Mouse (Mus musculus) left cerebral cortex, postnatal 14 days (tissue): ENCODE results near the gene Ndufa10. TPM values are rescaled to one million over a fixed set of nuclear protein-coding genes. Genes with fewer than 3 reads are reported as not detected.

ENCODE experiments used
- DNase-seq, 2 experiments: peaks; one replicate each; pipeline ENCODE4 v3.0.0; 2021 to 2022; ENCODE audit warnings: low spot score in 2 of 2, mixed read lengths in 1 of 2
- intact Hi-C: fragments of 180-260 bp; cut with DNase I; formaldehyde crosslinking; loops from one replicate; pipeline ENCODE4 v1.15.1; 2025
- microRNA-seq, 2 experiments: library from miRNA; unstranded; fragments of <30 nt; microRNA quantifications; one replicate each; pipeline ENCODE4 v1.2.0; 2022
- total RNA-seq, 2 experiments: library from RNA; stranded (reverse); gene quantifications; 2 replicates each; pipeline ENCODE4 v1.2.3; 2021

Gene Ndufa10
- total RNA-seq, 2 experiments from 2014 or later: 220 to 227 TPM

DNA sequence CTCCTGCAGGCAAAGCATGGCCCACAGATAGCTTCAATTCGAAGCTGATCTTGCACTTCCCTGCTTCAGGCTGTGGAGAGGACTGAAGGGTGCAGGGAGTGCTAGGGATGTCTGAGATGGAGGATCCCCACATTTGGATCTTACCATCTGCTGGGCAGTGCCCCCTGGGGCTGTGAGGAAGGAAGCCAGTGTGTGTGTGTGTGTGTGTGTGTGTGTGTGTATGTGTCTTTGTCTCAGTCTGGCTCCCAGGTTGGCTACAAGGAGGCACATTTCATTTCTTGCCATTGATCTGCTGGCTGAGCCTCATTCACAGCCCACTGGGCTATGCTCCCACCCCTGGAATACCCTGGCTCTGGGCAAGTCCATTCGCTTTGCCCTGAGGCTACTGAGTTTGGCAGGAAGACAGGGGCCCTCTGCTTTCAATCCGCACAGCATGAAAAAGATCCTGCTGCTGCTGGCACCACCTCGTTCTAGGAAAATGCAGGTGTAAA lies 36.8 kb downstream of the Ndufa10 start:
- intact Hi-C loops: no loop called here
- DNase-seq: peak in 1 of 2 experiments; percentile 23

DNA sequence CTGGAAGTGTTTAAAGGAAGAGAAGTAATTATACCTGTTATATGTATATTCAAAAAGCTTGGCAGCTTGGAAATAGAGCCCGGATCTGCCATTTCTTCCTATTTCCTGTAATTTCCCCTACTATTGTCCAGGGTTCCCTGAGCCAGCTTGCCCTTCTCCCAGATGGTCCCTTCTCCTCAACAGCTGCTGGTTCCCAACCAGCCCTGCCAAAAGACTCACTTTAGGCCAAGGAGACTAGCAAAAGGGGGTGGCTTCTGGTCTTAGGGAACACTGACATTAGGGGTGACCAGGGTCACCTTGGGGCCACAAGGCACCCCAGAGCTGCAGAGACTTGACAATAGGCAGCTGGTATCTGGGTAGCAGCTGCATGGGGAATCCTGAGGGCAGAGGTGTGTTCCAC lies 38.7 kb downstream of the Ndufa10 start:
- intact Hi-C loops: no loop called here
- no peak for DNase-seq

DNA sequence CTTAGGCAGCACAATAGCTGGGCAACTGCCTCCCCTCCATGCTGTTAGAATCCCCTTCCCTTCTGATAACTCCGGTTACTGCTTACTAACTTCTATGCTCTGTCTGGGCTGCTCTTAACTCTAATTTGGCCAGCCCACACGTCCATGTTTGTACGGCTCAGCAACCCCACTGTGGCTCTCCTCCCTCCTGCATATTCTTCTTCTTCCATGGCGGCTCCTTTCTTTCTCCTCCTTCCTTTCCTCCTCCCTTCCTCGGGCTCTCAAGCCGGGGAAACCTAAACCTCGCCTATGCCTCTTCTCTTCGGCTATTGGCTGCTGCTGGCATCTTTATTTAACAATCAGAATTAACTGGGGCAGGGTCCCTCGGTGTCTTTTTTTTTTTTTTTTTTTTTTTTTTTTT lies 40.9 kb downstream of the Ndufa10 start:
- intact Hi-C loops: no loop called here
- DNase-seq: no peak

GRCm38 (mm10) chr1:92432098-92432497 lies 41.6 kb downstream of the Ndufa10 start:
- no peak for DNase-seq
- intact Hi-C loops: no loop called here

DNA sequence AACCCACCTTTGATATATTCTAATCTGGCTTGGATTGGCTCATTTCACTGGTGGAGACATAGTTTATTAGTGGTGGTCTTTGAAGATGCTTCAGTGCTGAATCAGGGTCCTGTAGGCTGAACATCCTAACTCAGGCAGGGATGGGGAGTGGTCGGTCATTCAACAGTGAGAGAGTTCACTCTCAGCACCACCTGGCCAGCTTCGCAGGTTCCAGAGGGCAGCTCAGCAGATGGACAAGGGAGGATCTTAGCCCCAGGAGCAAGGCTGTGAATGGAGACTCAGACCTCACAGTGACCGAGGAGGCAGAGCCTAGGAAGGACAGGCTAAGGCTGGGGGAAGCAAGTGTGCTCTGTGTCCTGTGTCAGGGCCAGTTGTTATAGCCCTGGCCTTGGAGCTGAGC lies 42.2 kb downstream of the Ndufa10 start:
- DNase-seq: no peak
- intact Hi-C loops: no loop called here

GRCm38 (mm10) chr1:92430991-92431390 lies 42.7 kb downstream of the Ndufa10 start:
- no peak for DNase-seq
- intact Hi-C loops: no loop called here

- no peak for DNase-seq
- intact Hi-C loops: no loop called here
Measured at GRCm38 (mm10) chr1:92424714-92425113, 48.9 kb downstream of the Ndufa10 start.

- DNase-seq: no peak
- intact Hi-C loops: no loop called here
Measured at GRCm38 (mm10) chr1:92405131-92405530, 68.5 kb downstream of the Ndufa10 start.

DNA sequence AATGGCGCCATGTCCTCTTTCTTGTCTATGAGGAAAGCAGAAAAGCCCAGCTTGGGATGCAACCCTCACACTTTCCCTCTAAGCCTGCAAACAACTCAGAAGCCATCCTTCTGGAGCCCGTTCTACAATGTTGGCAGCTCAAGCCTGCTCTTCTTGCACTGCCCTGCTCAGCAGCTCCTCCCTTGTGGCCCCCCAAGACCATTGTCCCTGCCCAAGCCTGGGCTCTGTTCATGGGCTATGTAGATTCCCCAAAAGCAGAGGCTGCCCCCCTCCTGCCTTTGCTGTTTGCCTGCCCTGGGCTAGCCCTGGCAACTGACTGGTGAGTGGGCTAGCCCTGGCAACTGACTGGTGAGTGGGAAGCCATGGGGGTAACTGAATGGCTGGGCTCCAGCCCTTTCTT lies 73.1 kb downstream of the Ndufa10 start:
- intact Hi-C loops: no loop called here
- DNase-seq: no peak

DNA sequence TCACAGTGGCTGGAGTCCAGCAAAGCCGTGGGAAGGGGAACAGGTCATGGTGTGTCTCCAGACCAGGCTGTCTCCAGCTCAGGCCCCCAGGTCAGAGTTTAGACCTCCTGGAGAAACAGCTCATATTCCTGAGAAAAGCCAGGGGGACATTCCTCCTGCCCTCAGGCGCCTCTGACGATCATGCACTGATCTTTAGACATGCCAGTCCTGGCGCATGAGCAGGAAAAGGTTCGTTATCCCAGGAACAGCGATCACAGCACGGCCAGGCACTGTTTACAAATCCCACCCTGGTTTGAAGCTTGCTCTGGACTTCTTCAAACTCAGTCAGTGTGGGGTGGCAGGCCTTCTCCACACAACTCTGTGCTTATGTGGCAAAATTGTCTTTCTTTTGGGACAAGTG lies 75.1 kb downstream of the Ndufa10 start:
- DNase-seq: no peak
- intact Hi-C loops: no loop called here

DNA sequence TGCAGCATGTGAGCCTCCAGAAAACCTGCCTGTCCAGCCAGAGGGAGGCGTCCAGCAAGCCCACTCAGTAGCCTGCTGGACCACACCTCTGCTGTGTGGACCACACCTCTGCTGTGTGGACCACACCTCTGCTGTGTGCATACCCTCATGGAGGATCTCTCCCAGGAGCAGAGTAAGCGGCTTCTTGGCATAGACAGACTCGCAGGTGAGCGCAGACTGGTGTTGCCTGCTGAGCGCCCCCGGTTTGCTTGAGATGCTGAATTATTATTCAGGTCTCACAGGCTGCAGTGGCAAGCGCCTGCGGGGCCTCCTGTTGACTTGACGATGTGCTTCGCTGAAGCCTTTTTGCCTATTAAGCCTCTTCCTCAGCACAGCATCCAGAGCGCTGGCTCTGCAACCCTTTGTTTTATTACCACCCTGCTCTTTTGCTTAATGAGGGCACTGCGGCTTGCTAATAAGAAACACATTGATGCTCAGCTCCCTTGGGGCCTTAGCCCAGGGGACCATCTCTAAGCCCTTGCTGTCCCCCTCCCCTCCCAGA lies 76.1 kb downstream of the Ndufa10 start:
- intact Hi-C loops: no loop called here
- DNase-seq: no peak

- DNase-seq: no peak
- intact Hi-C loops: loop anchor here (5.0 kb wide), 1 partner anchor 82 kb away; no protein-coding TSS in a partner anchor
Measured at GRCm38 (mm10) chr1:92394279-92394678, 79.4 kb downstream of the Ndufa10 start.

DNA sequence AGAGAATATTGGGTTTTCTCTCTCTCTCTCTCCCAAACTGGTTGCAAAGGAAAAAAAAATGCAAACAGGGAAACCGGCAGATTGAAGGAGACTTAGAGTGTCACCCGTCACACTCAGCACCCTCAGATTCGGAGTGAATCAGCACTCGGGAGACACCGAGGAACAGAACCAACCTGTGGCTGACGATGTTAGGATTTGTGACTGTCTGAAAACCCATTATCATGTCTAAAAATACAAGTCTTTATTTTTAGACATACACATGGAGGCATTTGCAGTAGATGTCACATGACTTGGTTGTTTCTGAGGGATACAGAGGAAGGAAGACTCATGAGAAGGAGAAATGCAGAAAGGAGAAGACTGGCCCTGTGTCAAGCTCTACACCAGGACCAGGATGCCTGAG lies 80.5 kb downstream of the Ndufa10 start:
- intact Hi-C loops: loop anchor here (5.0 kb wide), 1 partner anchor 81 kb away; no protein-coding TSS in a partner anchor

More for the DNA sequence above, 80.5 kb downstream of the Ndufa10 start:
- DNase-seq: peak; percentile 51 to 67

Small RNA genes within 50 kb of the gene (microRNA-seq; reads per million reads assigned to microRNA genes)
- gene Mir6900: 21.1 to 25.2 reads per million in 2 experiments

Other genes starting within 250 kb of the Ndufa10 start
- gene Olfr1416, start 11.3 kb upstream of the Ndufa10 start, total RNA-seq: not detected
- gene Olfr1415, start 22.2 kb upstream of the Ndufa10 start, total RNA-seq: not detected
- gene Olfr1414, start 44.8 kb upstream of the Ndufa10 start, total RNA-seq: not detected
- gene Olfr1413, start 97.5 kb upstream of the Ndufa10 start, total RNA-seq: not detected
- not detected for gene Olfr1412, start 111.9 kb upstream of the Ndufa10 start, total RNA-seq
- not detected for gene Olfr1411, start 120.6 kb upstream of the Ndufa10 start, total RNA-seq
- gene Olfr1410, start 131.9 kb upstream of the Ndufa10 start, total RNA-seq: not detected
- gene Olfr12, start 143.9 kb upstream of the Ndufa10 start, total RNA-seq: not detected
- gene Cops9, start 168.1 kb upstream of the Ndufa10 start, total RNA-seq: 100 to 1,000 TPM; 235 to 242 TPM
- not detected for gene Otos, start 175.0 kb upstream of the Ndufa10 start, total RNA-seq